Mouse (Mus musculus): Measurements from ENCODE around the gene Rdx.

The Rdx gene

GRCm38 (mm10) chr9:52047129-52047820, at the start of gene Rdx:
Gene Rdx, plus strand, starts transcription at chr9:52047173.
- DNase-seq: peak; percentile 46

DNA sequence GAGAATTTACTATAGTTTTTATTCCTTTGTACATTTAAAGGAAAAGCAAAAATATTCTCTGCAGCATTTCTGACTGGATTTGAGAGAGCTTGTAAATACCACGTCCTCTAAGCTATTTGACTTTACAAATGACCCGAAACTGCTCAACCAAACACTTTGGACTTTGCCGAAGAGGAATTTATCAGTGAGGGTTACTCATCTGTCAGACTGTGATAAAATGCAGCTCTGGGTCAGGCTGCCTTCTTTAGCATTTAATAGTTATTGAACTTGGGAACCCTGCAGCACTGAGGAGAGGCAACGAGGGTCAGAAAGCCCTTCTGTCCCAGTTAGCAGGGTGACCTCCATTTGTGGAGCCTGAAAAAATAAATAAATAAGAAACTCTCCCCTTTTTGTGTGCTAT, 43.5 kb upstream of the Rdx start:
- no peak for DNase-seq

DNA sequence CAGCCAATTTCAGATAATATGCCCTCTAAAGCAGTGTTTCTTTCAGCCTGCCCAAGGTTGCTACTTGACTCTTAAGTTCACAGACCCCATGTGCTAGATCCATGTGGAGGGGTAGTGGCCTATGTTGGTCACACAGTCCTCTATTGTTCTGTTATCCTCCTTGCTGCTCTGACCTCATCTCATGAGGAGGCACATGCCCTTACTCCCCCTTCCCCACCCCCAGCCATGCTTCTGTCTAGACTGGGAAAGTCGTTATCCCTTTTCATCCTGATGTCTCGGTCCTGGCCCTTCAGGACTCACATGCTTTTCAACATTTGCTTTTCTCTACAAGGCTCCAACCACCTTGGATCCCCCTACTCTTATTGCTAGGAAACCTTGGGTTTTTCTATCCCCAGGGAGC, 39.6 kb upstream of the Rdx start:
- DNase-seq: no peak

- DNase-seq: no peak
Observed at GRCm38 (mm10) chr9:52008511-52008910, 38.5 kb upstream of the Rdx start.

- DNase-seq: no peak
Observed at GRCm38 (mm10) chr9:52012311-52012710, 34.7 kb upstream of the Rdx start.

GRCm38 (mm10) chr9:52012781-52013436, 34.1 kb upstream of the Rdx start:
- no peak for DNase-seq

DNA sequence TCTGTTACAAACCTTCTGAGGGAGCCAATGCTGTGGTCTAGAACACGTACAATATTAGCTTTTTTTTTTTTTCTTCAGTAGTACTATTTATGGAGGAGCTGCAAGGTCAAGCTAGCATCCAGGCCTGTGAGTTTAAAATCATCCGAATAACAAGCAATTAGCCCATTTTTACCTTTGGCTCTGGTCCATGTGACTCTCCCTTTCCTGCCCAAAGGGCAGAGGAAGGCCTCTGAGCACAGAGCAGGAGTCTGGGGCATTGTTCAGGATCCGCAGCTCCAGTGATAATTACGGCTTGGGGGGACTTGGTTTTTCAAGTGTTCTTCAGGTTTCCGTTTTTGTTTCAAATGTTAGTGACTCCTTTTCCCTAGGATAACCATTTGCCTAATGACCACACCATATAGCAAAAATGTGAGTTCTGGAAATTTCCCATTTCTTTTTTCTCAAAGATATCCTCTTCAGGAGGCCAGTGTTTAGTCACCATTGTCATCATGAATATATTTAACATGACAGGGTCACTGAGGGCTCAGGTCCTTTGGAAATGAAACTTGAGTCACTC, 33.0 kb upstream of the Rdx start:
- DNase-seq: peak; percentile 55

- DNase-seq: no peak
Observed at GRCm38 (mm10) chr9:52017091-52017490, 29.9 kb upstream of the Rdx start.

- no peak for DNase-seq
Observed at GRCm38 (mm10) chr9:52017824-52018223, 29.1 kb upstream of the Rdx start.

DNA sequence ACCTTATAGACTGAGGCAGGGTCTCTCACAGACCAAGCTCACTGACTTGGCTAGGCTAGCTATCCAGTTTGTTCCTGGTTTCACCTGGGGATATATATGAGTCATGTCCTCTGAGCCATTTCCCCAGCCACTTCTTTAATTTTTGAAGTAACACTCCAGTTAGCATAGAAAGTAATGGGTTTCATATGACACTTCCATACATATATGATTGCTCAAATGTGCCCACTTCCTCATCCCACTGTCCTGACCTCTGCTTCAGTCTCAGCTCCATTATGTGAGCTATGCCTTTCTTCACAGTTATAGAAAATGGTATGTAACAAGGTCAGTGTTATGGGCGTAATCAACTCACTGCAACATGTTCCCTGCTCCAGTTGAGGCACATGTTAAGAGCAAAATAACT, 28.5 kb upstream of the Rdx start:
- no peak for DNase-seq

- peak; percentile 73 for DNase-seq
Observed at GRCm38 (mm10) chr9:52027257-52028020, 19.5 kb upstream of the Rdx start.

GRCm38 (mm10) chr9:52028521-52029405, 18.2 kb upstream of the Rdx start:
- peak; percentile 63 for DNase-seq

- peak; percentile 34 for DNase-seq
Observed at GRCm38 (mm10) chr9:52031501-52031900, 15.5 kb upstream of the Rdx start.

DNA sequence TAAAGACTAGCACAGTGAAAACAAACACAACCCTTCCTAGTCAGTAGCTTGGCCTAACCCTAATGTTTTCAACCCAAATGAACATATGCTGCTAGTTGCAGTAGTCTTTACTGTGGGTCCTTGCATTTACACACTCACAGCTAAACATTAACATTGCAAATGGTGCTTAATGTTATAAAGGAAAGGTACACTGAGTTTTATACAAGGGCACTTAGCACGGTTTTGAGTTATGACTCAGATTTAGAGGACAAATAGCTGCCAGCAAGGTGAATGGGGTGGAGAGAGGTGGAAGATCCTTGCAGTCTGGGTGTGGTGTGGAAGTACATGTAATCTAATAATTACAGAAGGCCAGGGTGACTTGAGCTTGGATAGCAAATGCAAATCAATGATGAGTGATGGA, 9.5 kb upstream of the Rdx start:
- no peak for DNase-seq

GRCm38 (mm10) chr9:52041657-52042056, 5.3 kb upstream of the Rdx start:
- no peak for DNase-seq

- peak; percentile 16 for DNase-seq
Observed at GRCm38 (mm10) chr9:52046686-52047085, 287 bp upstream of the Rdx start.

GRCm38 (mm10) chr9:52047821-52048649, 1.1 kb downstream of the Rdx start:
- DNase-seq: peak; percentile 92

GRCm38 (mm10) chr9:52048650-52049081, 1.7 kb downstream of the Rdx start:
- DNase-seq: peak; percentile 64

GRCm38 (mm10) chr9:52049605-52050004, 2.6 kb downstream of the Rdx start:
- no peak for DNase-seq

DNA sequence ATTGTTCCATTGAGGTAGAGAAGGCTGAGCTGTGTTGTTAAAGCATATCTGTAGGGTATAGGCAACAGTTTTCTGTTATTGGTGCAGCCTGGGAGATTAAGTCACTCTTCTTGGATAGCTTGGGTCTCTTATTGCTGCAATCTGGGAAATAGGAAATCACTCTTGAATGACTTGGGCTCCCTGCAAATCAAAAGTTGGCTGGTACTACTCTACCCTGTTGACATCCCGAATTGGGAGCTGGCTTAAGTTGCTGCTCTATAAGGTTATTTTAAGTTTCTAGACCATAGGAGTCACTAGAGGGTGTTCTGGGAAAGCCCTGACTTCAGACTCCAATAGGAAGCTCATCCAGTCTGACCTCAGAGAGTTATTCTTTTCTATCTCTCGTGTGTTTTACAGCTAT, 3.4 kb downstream of the Rdx start:
- DNase-seq: no peak

GRCm38 (mm10) chr9:52052221-52052620, 5.2 kb downstream of the Rdx start:
- no peak for DNase-seq

DNA sequence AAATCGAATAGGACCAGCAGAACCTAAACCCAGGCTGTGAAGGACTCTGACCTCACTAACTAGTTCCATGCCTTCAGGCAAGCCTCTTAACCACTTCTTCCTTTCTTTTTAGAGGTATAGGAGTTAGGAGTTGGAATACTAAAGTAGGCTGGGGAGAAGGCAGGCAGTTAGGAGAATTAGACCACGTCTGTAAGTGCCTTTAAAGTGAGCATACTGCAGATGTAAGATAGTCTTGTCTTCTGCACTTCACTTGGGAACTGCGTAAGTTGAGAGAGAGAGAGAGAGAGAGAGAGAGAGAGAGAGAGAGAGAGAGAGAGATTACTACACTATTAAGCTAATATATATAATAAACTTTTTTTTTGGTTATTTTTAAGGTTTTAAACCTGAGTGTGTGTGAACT, 8.3 kb downstream of the Rdx start:
- DNase-seq: no peak
